Mouse (Mus musculus): Measurements from ENCODE around the gene Ptprj.

- TF ChIP-seq CTCF (IDR thresholded peaks at IDR 0.05; ENCODE audit: control insufficient read depth, insufficient read depth, insufficient replicate concordance, low read depth, low read length) (no peak), POLR2A (IDR thresholded peaks at IDR 0.05; ENCODE audit: control insufficient read depth, low read depth, low read length) (no peak)
Measured at GRCm38 (mm10) chr2:90481505-90481904, 98.9 kb downstream of the Ptprj start.
